Mouse (Mus musculus): ENCODE data around the gene Hexim2. TPM values are rescaled to one million over a fixed set of nuclear protein-coding genes. Genes with fewer than 3 reads are reported as not detected.

Hexim2 gene
- polyA plus RNA-seq, 1 experiment from 2014 or later = 3.5 TPM

DNA sequence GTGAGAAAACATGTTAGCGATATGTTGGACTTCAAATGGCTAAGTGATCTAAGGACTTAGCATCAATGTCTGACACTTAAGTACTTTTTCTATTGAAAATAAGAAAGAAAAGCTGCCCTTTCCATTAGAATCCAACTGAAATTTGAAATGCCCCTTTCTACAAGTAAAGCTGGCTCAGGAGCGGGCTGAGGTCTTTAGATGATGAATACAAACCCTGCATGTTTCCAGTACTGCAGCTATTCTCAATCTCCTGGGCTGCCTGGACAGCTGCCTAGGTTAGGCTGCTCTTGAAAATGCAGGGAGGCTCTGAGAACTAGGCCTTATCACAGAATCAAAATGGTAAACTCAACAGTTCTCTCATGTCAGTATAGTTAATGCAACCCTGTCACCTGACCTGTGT lies 13.4 kb upstream of the Hexim2 start:
- Histone ChIP-seq H3K4me2 (replicated peaks; ENCODE audit: low read depth) (peak overlapping the region; percentile 93), H3K4me3 (ENCODE audit: low read depth, low read length) (peak overlapping the region; percentile 10; the same call in 1 of the 2 replicates), H3K4me1 (replicated peaks; ENCODE audit: control insufficient read depth, insufficient read depth, low read length) (peaks cover 5% of the 10 kb centered on the region; the same call in 1 of the 2 replicates), H3K9me3 (ENCODE audit: control insufficient read depth) (no peaks in the 10 kb centered on the region), H3K27me3 (replicated peaks; ENCODE audit: control insufficient read depth, insufficient read depth, low read length) (no peaks in the 10 kb centered on the region), H3K27ac (ENCODE audit: low read depth, low read length) (no peak overlapping the region), H3K9ac (ENCODE audit: low read depth, low read length) (no peak overlapping the region), H3K36me3 (ENCODE audit: control insufficient read depth, insufficient read depth) (no peaks in the 10 kb centered on the region; the same call in 1 of the 2 replicates)
- WGBS = 83% methylated on average over 2 of the region's 2 CpGs
- no peak for ATAC-seq
- TF ChIP-seq CTCF (IDR thresholded peaks at IDR 0.05; ENCODE audit: low read depth) = no peak

DNA sequence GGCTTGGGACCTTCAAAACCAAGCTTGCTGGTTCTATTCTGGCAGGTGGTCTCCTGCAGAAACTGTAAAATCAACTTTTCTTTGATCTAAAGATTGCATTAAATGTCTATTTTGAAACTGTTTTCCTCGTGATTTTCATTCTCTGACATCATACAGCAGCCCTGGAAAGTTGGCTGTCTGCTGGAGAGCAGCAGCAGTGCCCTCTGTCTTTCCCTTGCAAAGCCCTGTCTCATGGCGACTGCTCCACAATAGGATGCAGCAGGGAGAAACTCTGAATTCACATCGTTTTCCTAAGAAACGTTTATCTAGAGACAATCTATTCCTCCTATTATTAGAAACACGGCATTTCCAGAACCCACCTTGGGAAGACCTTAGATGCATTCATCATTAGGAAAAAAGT lies 12.6 kb upstream of the Hexim2 start:
- no peak overlapping the region for H3K4me3 ChIP-seq (ENCODE audit: low read depth, low read length)
- no peak for ATAC-seq
- no peaks in the 10 kb centered on the region for H3K27me3 ChIP-seq (replicated peaks; ENCODE audit: control insufficient read depth, insufficient read depth, low read length)
- peak; percentile 32 for TF ChIP-seq CTCF (IDR thresholded peaks at IDR 0.05; ENCODE audit: low read depth)
- no peak overlapping the region for H3K4me2 ChIP-seq (replicated peaks; ENCODE audit: low read depth)
- no peaks in the 10 kb centered on the region; the same call in 1 of the 2 replicates for H3K36me3 ChIP-seq (ENCODE audit: control insufficient read depth, insufficient read depth)
- peaks cover 1% of the 10 kb centered on the region; the same call in 1 of the 2 replicates for H3K4me1 ChIP-seq (replicated peaks; ENCODE audit: control insufficient read depth, insufficient read depth, low read length)
- H3K9me3 ChIP-seq (ENCODE audit: control insufficient read depth) = no peaks in the 10 kb centered on the region
- H3K27ac ChIP-seq (ENCODE audit: low read depth, low read length) = no peak overlapping the region
- WGBS = 57% methylated on average over 5 of the region's 5 CpGs
- H3K9ac ChIP-seq (ENCODE audit: low read depth, low read length) = no peak overlapping the region

DNA sequence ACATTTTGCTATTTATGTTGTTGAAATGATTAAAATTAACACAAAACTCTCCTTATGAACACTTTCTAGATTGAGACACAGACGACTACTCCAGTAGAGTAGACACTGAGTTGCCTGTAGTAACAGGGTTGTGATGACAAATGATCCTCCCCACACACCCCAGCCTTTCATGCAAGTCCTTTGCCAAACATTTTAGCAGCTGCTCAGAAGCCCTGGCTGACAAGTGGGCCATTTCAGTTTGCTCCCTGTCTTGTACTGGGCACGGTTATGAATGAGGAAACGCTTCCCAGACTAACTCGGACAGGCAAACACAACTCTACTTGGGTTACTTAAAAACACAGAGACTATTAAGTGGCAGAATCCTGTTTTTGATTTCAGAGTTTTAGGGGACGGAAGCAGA lies 11.9 kb upstream of the Hexim2 start:
- no peak overlapping the region for H3K27ac ChIP-seq (ENCODE audit: low read depth, low read length)
- no peaks in the 10 kb centered on the region for H3K4me1 ChIP-seq (replicated peaks; ENCODE audit: control insufficient read depth, insufficient read depth, low read length)
- H3K4me2 ChIP-seq (replicated peaks; ENCODE audit: low read depth) = no peak overlapping the region
- 63% methylated on average over 5 of the region's 5 CpGs for WGBS
- no peak overlapping the region for H3K9ac ChIP-seq (ENCODE audit: low read depth, low read length)
- TF ChIP-seq CTCF (IDR thresholded peaks at IDR 0.05; ENCODE audit: low read depth) = no peak
- ATAC-seq = no peak
- H3K27me3 ChIP-seq (replicated peaks; ENCODE audit: control insufficient read depth, insufficient read depth, low read length) = no peaks in the 10 kb centered on the region
- H3K36me3 ChIP-seq (ENCODE audit: control insufficient read depth, insufficient read depth) = no peaks in the 10 kb centered on the region; the same call in 1 of the 2 replicates
- no peaks in the 10 kb centered on the region for H3K9me3 ChIP-seq (ENCODE audit: control insufficient read depth)
- H3K4me3 ChIP-seq (ENCODE audit: low read depth, low read length) = no peak overlapping the region

- Histone ChIP-seq H3K36me3 (ENCODE audit: control insufficient read depth, insufficient read depth) (no peaks in the 10 kb centered on the region), H3K27ac (ENCODE audit: low read depth, low read length) (peak overlapping the region; percentile 97), H3K9ac (ENCODE audit: low read depth, low read length) (peak overlapping the region; percentile 100), H3K9me3 (ENCODE audit: control insufficient read depth) (no peaks in the 10 kb centered on the region), H3K4me2 (replicated peaks; ENCODE audit: low read depth) (peak overlapping the region; percentile 66), H3K4me1 (replicated peaks; ENCODE audit: control insufficient read depth, insufficient read depth, low read length) (peaks cover 4% of the 10 kb centered on the region), H3K27me3 (replicated peaks; ENCODE audit: control insufficient read depth, insufficient read depth, low read length) (no peaks in the 10 kb centered on the region), H3K4me3 (ENCODE audit: low read depth, low read length) (peak overlapping the region; percentile 89)
- WGBS = under 1% methylated on average over 56 of the region's 58 CpGs
- ATAC-seq = peak; percentile 94
- TF ChIP-seq CTCF (IDR thresholded peaks at IDR 0.05; ENCODE audit: low read depth) = no peak
Measured at GRCm38 (mm10) chr11:103132576-103133455, 587 bp downstream of the Hexim2 start.

- Histone ChIP-seq H3K4me2 (replicated peaks; ENCODE audit: low read depth) (peak overlapping the region; percentile 66), H3K27me3 (replicated peaks; ENCODE audit: control insufficient read depth, insufficient read depth, low read length) (no peaks in the 10 kb centered on the region), H3K4me3 (ENCODE audit: low read depth, low read length) (0 out of 2 replicates have a peak overlapping the region, but pooled peaks have one; percentile 11), H3K36me3 (ENCODE audit: control insufficient read depth, insufficient read depth) (no peaks in the 10 kb centered on the region), H3K9ac (ENCODE audit: low read depth, low read length) (peak overlapping the region; percentile 31; the same call in 1 of the 2 replicates), H3K4me1 (replicated peaks; ENCODE audit: control insufficient read depth, insufficient read depth, low read length) (peaks cover 4% of the 10 kb centered on the region), H3K27ac (ENCODE audit: low read depth, low read length) (peak overlapping the region; percentile 76), H3K9me3 (ENCODE audit: control insufficient read depth) (no peaks in the 10 kb centered on the region)
- no peak for ATAC-seq
- no peak for TF ChIP-seq CTCF (IDR thresholded peaks at IDR 0.05; ENCODE audit: low read depth)
- 52% methylated on average over 6 of the region's 6 CpGs for WGBS
Measured at GRCm38 (mm10) chr11:103133456-103134185, 1.4 kb downstream of the Hexim2 start.

- ATAC-seq = no peak
- H3K9ac ChIP-seq (ENCODE audit: low read depth, low read length) = no peak overlapping the region
- WGBS = 60% methylated on average over 3 of the region's 3 CpGs
- peak overlapping the region; percentile 66; the same call in 1 of the 2 replicates for H3K4me2 ChIP-seq (replicated peaks; ENCODE audit: low read depth)
- no peaks in the 10 kb centered on the region for H3K27me3 ChIP-seq (replicated peaks; ENCODE audit: control insufficient read depth, insufficient read depth, low read length)
- H3K9me3 ChIP-seq (ENCODE audit: control insufficient read depth) = no peaks in the 10 kb centered on the region
- H3K27ac ChIP-seq (ENCODE audit: low read depth, low read length) = peak overlapping the region; percentile 76; the same call in 1 of the 2 replicates
- no peak for TF ChIP-seq CTCF (IDR thresholded peaks at IDR 0.05; ENCODE audit: low read depth)
- no peak overlapping the region for H3K4me3 ChIP-seq (ENCODE audit: low read depth, low read length)
- H3K4me1 ChIP-seq (replicated peaks; ENCODE audit: control insufficient read depth, insufficient read depth, low read length) = peaks cover 4% of the 10 kb centered on the region
- H3K36me3 ChIP-seq (ENCODE audit: control insufficient read depth, insufficient read depth) = no peaks in the 10 kb centered on the region
Measured at GRCm38 (mm10) chr11:103134221-103134620, 2.0 kb downstream of the Hexim2 start.
